18 mouse cellular contexts compared by ENCODE assay signal in genomic region chr13:95607019-95607418, GRCm38 (mm10). TPM values are rescaled to one million over a fixed set of nuclear protein-coding genes. Genes with fewer than 3 reads are reported as not detected.
DNase-seq lines count a peak whose midpoint lies in the region; ATAC-seq lines count a peak whose summit lies in the region.
"Had no signal": no experiment of that assay in that cellular context is flagged by ENCODE, and none has a peak within 500 bp of the region (broad histone marks: within the 10 kb centered on the region; RNA-seq: fewer than 3 reads in every experiment).

No protein-coding gene starts in this region.

- DNase-seq in adrenal gland, adult 2 months = peak; percentile 67
- DNase-seq in adrenal gland, adult 18-20 months (ENCODE audit: low spot score in 2 of 2) = no peak
- no peak for DNase-seq in liver, embryonic 13.5 days
- peak; percentile 36 for DNase-seq in adrenal gland, postnatal 10 days
- DNase-seq in adrenal gland, postnatal 14 days = peak; percentile 49
- no peak for DNase-seq in retina, postnatal 1 day
- DNase-seq in lung, postnatal 36 days = no peak
- DNase-seq: cerebellum, adult 11-12 months; cerebellum, adult 2 months; cerebellum, adult 9-10 months; cerebellum, postnatal 10 days; cerebellum, postnatal 25 days; forebrain, postnatal 0 days had no signal

- peaks cover 74% of the 10 kb centered on the region for H3K36me3 ChIP-seq in liver, embryonic 13.5 days
- peaks cover 93% of the 10 kb centered on the region for H3K36me3 ChIP-seq in liver, embryonic 12.5 days

- H3K27me3 ChIP-seq in liver, embryonic 13.5 days = no peaks in the 10 kb centered on the region
- H3K27me3 ChIP-seq in liver, embryonic 12.5 days (replicated peaks) = no peaks in the 10 kb centered on the region
- H3K27me3 ChIP-seq: embryonic facial prominence, embryonic 12.5 days; forebrain, embryonic 13.5 days; forebrain, embryonic 15.5 days had no signal

- ATAC-seq in liver, embryonic 13.5 days (ENCODE audit: low read depth) = no peak
- ATAC-seq in liver, embryonic 12.5 days = no peak
- ATAC-seq: forebrain, embryonic 13.5 days; forebrain, embryonic 15.5 days; forebrain, postnatal 0 days had no signal

- no peak overlapping the region for H3K9ac ChIP-seq in liver, embryonic 13.5 days
- H3K9ac ChIP-seq in liver, embryonic 12.5 days = no peak overlapping the region
- H3K9ac ChIP-seq: embryonic facial prominence, embryonic 12.5 days; forebrain, embryonic 13.5 days; forebrain, embryonic 15.5 days; forebrain, postnatal 0 days had no signal

- 0 out of 2 replicates have a peak overlapping the region, but pooled peaks have one; percentile 5 for H3K27ac ChIP-seq in liver, embryonic 13.5 days
- no peak overlapping the region for H3K27ac ChIP-seq in liver, embryonic 12.5 days
- H3K27ac ChIP-seq: embryonic facial prominence, embryonic 10.5 days; embryonic facial prominence, embryonic 12.5 days; forebrain, embryonic 13.5 days; forebrain, embryonic 15.5 days had no signal

- no peaks in the 10 kb centered on the region for H3K9me3 ChIP-seq in liver, embryonic 13.5 days (replicated peaks)
- H3K9me3 ChIP-seq in liver, embryonic 12.5 days (replicated peaks) = no peaks in the 10 kb centered on the region
- H3K9me3 ChIP-seq: embryonic facial prominence, embryonic 10.5 days; embryonic facial prominence, embryonic 12.5 days; forebrain, embryonic 13.5 days; forebrain, embryonic 15.5 days had no signal

- WGBS in liver, embryonic 13.5 days (ENCODE audit: insufficient replicate concordance) = 85% methylated on average over 8 of the region's 8 CpGs
- 85% methylated on average over 8 of the region's 8 CpGs for WGBS in liver, embryonic 12.5 days (ENCODE audit: insufficient replicate concordance)

- H3K4me3 ChIP-seq in liver, embryonic 13.5 days (replicated peaks) = no peak overlapping the region
- H3K4me3 ChIP-seq in liver, embryonic 12.5 days = no peak overlapping the region
- H3K4me3 ChIP-seq: embryonic facial prominence, embryonic 10.5 days; embryonic facial prominence, embryonic 12.5 days; forebrain, embryonic 13.5 days; forebrain, embryonic 15.5 days had no signal

- no peak overlapping the region for H3K4me2 ChIP-seq in liver, embryonic 13.5 days
- no peak overlapping the region for H3K4me2 ChIP-seq in liver, embryonic 12.5 days
- H3K4me2 ChIP-seq: embryonic facial prominence, embryonic 12.5 days; forebrain, embryonic 13.5 days; forebrain, embryonic 15.5 days had no signal

- H3K4me1 ChIP-seq in liver, embryonic 13.5 days (replicated peaks) = peaks cover 48% of the 10 kb centered on the region
- peaks cover 48% of the 10 kb centered on the region for H3K4me1 ChIP-seq in liver, embryonic 12.5 days
- H3K4me1 ChIP-seq: embryonic facial prominence, embryonic 12.5 days; forebrain, embryonic 13.5 days; forebrain, embryonic 15.5 days had no signal

RNA-seq across cellular contexts. Expression of gene F2r, which starts 11.3 kb away (rescaled TPM):
- total RNA-seq in adrenal gland, adult 2 months (2021) = 100 to 1,000 TPM; 110 to 154 TPM
- polyA plus RNA-seq in adrenal gland, adult 2 months (2012; rRNA removed) = 80.5 and 95.4 TPM in 2 replicates
- 100 to 1,000 TPM in 1 of 2 experiments, 10 to 100 TPM in 1; 91.0 to 163 TPM for total RNA-seq in adrenal gland, adult 18-20 months (2021)
- polyA plus RNA-seq in liver, embryonic 13.5 days (2015; fragmentation: Nextera tagmentation; extraction: Ambion mirVana) = 42.8 and 53.6 TPM in 2 replicates
- polyA plus RNA-seq in liver, embryonic 12.5 days (2016; fragmentation: Nextera tagmentation; extraction: Ambion mirVana) = 84.2 and 84.3 TPM in 2 replicates
- 10 to 100 TPM; 61.1 to 81.8 TPM for total RNA-seq in adrenal gland, postnatal 10 days (2021)
- total RNA-seq in adrenal gland, postnatal 14 days (2021) = 93.1 and 98.8 TPM in 2 replicates

Comparison
In these comparisons a context has a peak if more than half of its experiments do, and no peak if none do; other contexts are left out.
1. DNase-seq: peak in adrenal gland, adult 2 months (single experiment), adrenal gland, postnatal 10 days (single experiment) and adrenal gland, postnatal 14 days (single experiment); none in adrenal gland, adult 18-20 months (0 of 2), liver, embryonic 13.5 days (single experiment), retina, postnatal 1 day (single experiment) and lung, postnatal 36 days (single experiment).